Mouse (Mus musculus): ENCODE measurements at regions not wholly inside any gene's neighbourhood (a gene's known extent, or its start where the extent isn't known, plus 50 kb on each side); places are given as distances from the start of the nearest gene placed in this dataset.

GRCm38 (mm10) chr13:99642811-99643210 lies 126.5 kb upstream of the Map1b start:
- Histone ChIP-seq H3K27ac (ENCODE audit: insufficient read depth, low read depth, low read length) (no peak overlapping the region), H3K4me1 (ENCODE audit: control insufficient read depth, insufficient read depth, low read length) (peaks cover 6% of the 10 kb centered on the region; the same call in 1 of the 2 replicates), H3K4me3 (ENCODE audit: insufficient read depth, low read depth, low read length) (no peak overlapping the region)
- 66% methylated on average over 5 of the region's 5 CpGs for WGBS
- TF ChIP-seq CTCF (IDR thresholded peaks at IDR 0.05; ENCODE audit: insufficient read depth, low read depth, low read length), result no peak
- no peak for TF ChIP-seq POLR2A (IDR thresholded peaks at IDR 0.05; ENCODE audit: insufficient read depth, low read depth, low read length)

GRCm38 (mm10) chr13:99642301-99642700 lies 126.0 kb upstream of the Map1b start:
- Histone ChIP-seq H3K4me3 (ENCODE audit: insufficient read depth, low read depth, low read length) (no peak overlapping the region), H3K4me1 (ENCODE audit: control insufficient read depth, insufficient read depth, low read length) (peaks cover 5% of the 10 kb centered on the region; the same call in 1 of the 2 replicates), H3K27ac (ENCODE audit: insufficient read depth, low read depth, low read length) (no peak overlapping the region)
- TF ChIP-seq CTCF (IDR thresholded peaks at IDR 0.05; ENCODE audit: insufficient read depth, low read depth, low read length) (no peak), POLR2A (IDR thresholded peaks at IDR 0.05; ENCODE audit: insufficient read depth, low read depth, low read length) (no peak)
- WGBS, result 63% methylated on average over 5 of the region's 5 CpGs

- WGBS, result 76% methylated on average over 22 of the region's 22 CpGs
- Histone ChIP-seq H3K27ac (ENCODE audit: insufficient read depth, low read depth, low read length) (no peak overlapping the region), H3K4me1 (ENCODE audit: control insufficient read depth, insufficient read depth, low read length) (0 out of 2 replicates have a peak, but pooled peaks cover 3% of the 10 kb centered on the region)
Measured at GRCm38 (mm10) chr13:99641386-99642165, 125.2 kb upstream of the Map1b start.

GRCm38 (mm10) chr13:99632706-99633105 lies 116.4 kb upstream of the Map1b start:
- no peak overlapping the region for H3K4me3 ChIP-seq (ENCODE audit: insufficient read depth, low read depth, low read length)
- TF ChIP-seq CTCF (IDR thresholded peaks at IDR 0.05; ENCODE audit: insufficient read depth, low read depth, low read length), result no peak
- TF ChIP-seq POLR2A (IDR thresholded peaks at IDR 0.05; ENCODE audit: insufficient read depth, low read depth, low read length), result no peak
- H3K4me1 ChIP-seq (ENCODE audit: control insufficient read depth, insufficient read depth, low read length), result no peaks in the 10 kb centered on the region
- H3K27ac ChIP-seq (ENCODE audit: insufficient read depth, low read depth, low read length), result no peak overlapping the region
- WGBS, result 71% methylated on average over 5 of the region's 5 CpGs

More at GRCm38 (mm10) chr13:99641386-99642165, 125.2 kb upstream of the Map1b start:
- no peak overlapping the region for H3K4me3 ChIP-seq (ENCODE audit: insufficient read depth, low read depth, low read length)
- TF ChIP-seq POLR2A (IDR thresholded peaks at IDR 0.05; ENCODE audit: insufficient read depth, low read depth, low read length), result no peak

- no peak overlapping the region for H3K27ac ChIP-seq (ENCODE audit: insufficient read depth, low read depth, low read length)
- WGBS, result 94% methylated on average over 3 of the region's 3 CpGs
- TF ChIP-seq CTCF (IDR thresholded peaks at IDR 0.05; ENCODE audit: insufficient read depth, low read depth, low read length) (no peak), POLR2A (IDR thresholded peaks at IDR 0.05; ENCODE audit: insufficient read depth, low read depth, low read length) (no peak)
- no peak overlapping the region for H3K4me3 ChIP-seq (ENCODE audit: insufficient read depth, low read depth, low read length)
- no peaks in the 10 kb centered on the region for H3K4me1 ChIP-seq (ENCODE audit: control insufficient read depth, insufficient read depth, low read length)
Measured at GRCm38 (mm10) chr13:99630800-99631199, 114.5 kb upstream of the Map1b start.

GRCm38 (mm10) chr13:99630356-99630755 lies 114.0 kb upstream of the Map1b start:
- no peaks in the 10 kb centered on the region for H3K4me1 ChIP-seq (ENCODE audit: control insufficient read depth, insufficient read depth, low read length)
- 96% methylated on average over 22 of the region's 22 CpGs for WGBS
- H3K27ac ChIP-seq (ENCODE audit: insufficient read depth, low read depth, low read length), result no peak overlapping the region
- no peak for TF ChIP-seq CTCF (IDR thresholded peaks at IDR 0.05; ENCODE audit: insufficient read depth, low read depth, low read length)
- TF ChIP-seq POLR2A (IDR thresholded peaks at IDR 0.05; ENCODE audit: insufficient read depth, low read depth, low read length), result no peak
- no peak overlapping the region for H3K4me3 ChIP-seq (ENCODE audit: insufficient read depth, low read depth, low read length)

- Histone ChIP-seq H3K4me1 (ENCODE audit: control insufficient read depth, insufficient read depth, low read length) (no peaks in the 10 kb centered on the region), H3K4me3 (ENCODE audit: insufficient read depth, low read depth, low read length) (no peak overlapping the region), H3K27ac (ENCODE audit: insufficient read depth, low read depth, low read length) (no peak overlapping the region)
- 90% methylated on average over 4 of the region's 4 CpGs for WGBS
- TF ChIP-seq CTCF (IDR thresholded peaks at IDR 0.05; ENCODE audit: insufficient read depth, low read depth, low read length) (no peak), POLR2A (IDR thresholded peaks at IDR 0.05; ENCODE audit: insufficient read depth, low read depth, low read length) (no peak)
Measured at GRCm38 (mm10) chr13:99625196-99625595, 108.9 kb upstream of the Map1b start.

GRCm38 (mm10) chr13:99618332-99618731 lies 102.0 kb upstream of the Map1b start:
- H3K4me1 ChIP-seq (ENCODE audit: control insufficient read depth, insufficient read depth, low read length), result no peaks in the 10 kb centered on the region

GRCm38 (mm10) chr13:99617457-99617856 lies 101.1 kb upstream of the Map1b start:
- H3K4me1 ChIP-seq (ENCODE audit: control insufficient read depth, insufficient read depth, low read length), result no peaks in the 10 kb centered on the region
- H3K4me3 ChIP-seq (ENCODE audit: insufficient read depth, low read depth, low read length), result no peak overlapping the region
- TF ChIP-seq POLR2A (IDR thresholded peaks at IDR 0.05; ENCODE audit: insufficient read depth, low read depth, low read length) (no peak), CTCF (IDR thresholded peaks at IDR 0.05; ENCODE audit: insufficient read depth, low read depth, low read length) (no peak)
- WGBS, result 79% methylated on average over 5 of the region's 5 CpGs
- H3K27ac ChIP-seq (ENCODE audit: insufficient read depth, low read depth, low read length), result no peak overlapping the region

More at GRCm38 (mm10) chr13:99618332-99618731, 102.0 kb upstream of the Map1b start:
- Histone ChIP-seq H3K4me3 (ENCODE audit: insufficient read depth, low read depth, low read length) (no peak overlapping the region), H3K27ac (ENCODE audit: insufficient read depth, low read depth, low read length) (no peak overlapping the region)
- WGBS, result 93% methylated on average over 9 of the region's 9 CpGs
- TF ChIP-seq CTCF (IDR thresholded peaks at IDR 0.05; ENCODE audit: insufficient read depth, low read depth, low read length), result no peak
- TF ChIP-seq POLR2A (IDR thresholded peaks at IDR 0.05; ENCODE audit: insufficient read depth, low read depth, low read length), result no peak

All from olfactory bulb, adult 2 months (tissue).